Mouse (Mus musculus) lung, adult 2 months (tissue): ENCODE data around the gene Krt80.

ENCODE experiments used
- CTCF ChIP-seq: fragments of 200-500 bp; IDR thresholded peaks from 2 replicates; pipeline ENCODE4 v1.5.1; 2011; ENCODE audit warnings: mild to moderate bottlenecking, low read length, control low read depth; ENCODE audit not compliant: insufficient read depth
- POLR2A ChIP-seq: fragments of 200-500 bp; IDR thresholded peaks from 2 replicates; pipeline ENCODE4 v1.6.1; 2011; ENCODE audit warnings: low read depth, mild to moderate bottlenecking, control low read depth, low read length, borderline replicate concordance; ENCODE audit errors: extremely low read depth

DNA sequence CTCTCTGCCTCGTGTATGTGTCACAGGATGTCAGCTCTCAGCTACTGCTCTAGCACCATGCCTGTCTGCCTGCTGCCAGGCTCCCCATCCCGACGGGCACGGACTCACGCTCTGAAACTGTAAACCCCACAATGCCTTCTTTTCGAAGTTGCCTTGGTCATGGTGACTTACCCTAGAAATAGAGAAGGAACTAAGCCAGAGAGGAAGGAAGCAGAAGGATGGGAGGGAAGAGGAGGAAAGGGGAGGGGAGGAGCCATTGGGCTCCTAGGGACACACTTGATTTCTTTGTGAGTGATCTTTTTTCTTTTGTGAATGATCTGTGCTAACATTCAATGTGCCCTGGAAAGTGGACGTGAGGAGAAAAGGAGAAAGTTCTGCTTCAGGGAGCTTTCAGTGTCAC lies 72.0 kb downstream of the Krt80 start:
- TF ChIP-seq CTCF, result no peak
- no peak for TF ChIP-seq POLR2A
